Mouse (Mus musculus): ENCODE results near the gene Nt5dc3. TPM values are rescaled to one million over a fixed set of nuclear protein-coding genes. Genes with fewer than 3 reads are reported as not detected.

Nt5dc3 gene
- polyA plus RNA-seq, 1 experiment: 8.8 TPM

- no peak overlapping the region for H3K9ac ChIP-seq (ENCODE audit: low read depth, poor library complexity, severe bottlenecking)
- TF ChIP-seq EP300 (IDR thresholded peaks at IDR 0.05; ENCODE audit: insufficient read depth, low read depth, low read length) (no peak), CTCF (IDR thresholded peaks at IDR 0.05; ENCODE audit: low read depth, low read length) (no peak), POLR2A (IDR thresholded peaks at IDR 0.05; ENCODE audit: insufficient read depth, low read length) (no peak)
- H3K4me1 ChIP-seq (ENCODE audit: control insufficient read depth, insufficient read depth, low read length): peaks cover 2% of the 10 kb centered on the region
- H3K4me3 ChIP-seq (ENCODE audit: low read depth, low read length): no peak overlapping the region
- H3K27ac ChIP-seq (ENCODE audit: insufficient read depth, low read length): no peak overlapping the region
- no peaks in the 10 kb centered on the region for H3K27me3 ChIP-seq (ENCODE audit: control insufficient read depth, insufficient read depth, low read length, poor library complexity, severe bottlenecking)
- no peaks in the 10 kb centered on the region for H3K9me3 ChIP-seq (replicated peaks; ENCODE audit: control insufficient read depth, insufficient read depth, low read length, poor library complexity, severe bottlenecking)
- H3K36me3 ChIP-seq (ENCODE audit: control insufficient read depth, insufficient read depth, low read length, poor library complexity, severe bottlenecking): no peaks in the 10 kb centered on the region
Observed at GRCm38 (mm10) chr10:86773360-86773759, 5.4 kb upstream of the Nt5dc3 start.

- no peak overlapping the region for H3K9ac ChIP-seq (ENCODE audit: low read depth, poor library complexity, severe bottlenecking)
- peaks cover 2% of the 10 kb centered on the region for H3K4me1 ChIP-seq (ENCODE audit: control insufficient read depth, insufficient read depth, low read length)
- H3K36me3 ChIP-seq (ENCODE audit: control insufficient read depth, insufficient read depth, low read length, poor library complexity, severe bottlenecking): no peaks in the 10 kb centered on the region
- no peak for TF ChIP-seq CTCF (IDR thresholded peaks at IDR 0.05; ENCODE audit: low read depth, low read length)
- no peak overlapping the region for H3K27ac ChIP-seq (ENCODE audit: insufficient read depth, low read length)
- H3K9me3 ChIP-seq (replicated peaks; ENCODE audit: control insufficient read depth, insufficient read depth, low read length, poor library complexity, severe bottlenecking): no peaks in the 10 kb centered on the region
- H3K27me3 ChIP-seq (ENCODE audit: control insufficient read depth, insufficient read depth, low read length, poor library complexity, severe bottlenecking): no peaks in the 10 kb centered on the region
- H3K4me3 ChIP-seq (ENCODE audit: low read depth, low read length): no peak overlapping the region
Observed at GRCm38 (mm10) chr10:86776281-86776680, 2.5 kb upstream of the Nt5dc3 start.

- Histone ChIP-seq H3K4me1 (ENCODE audit: control insufficient read depth, insufficient read depth, low read length) (peaks cover 3% of the 10 kb centered on the region), H3K27me3 (ENCODE audit: control insufficient read depth, insufficient read depth, low read length, poor library complexity, severe bottlenecking) (no peaks in the 10 kb centered on the region), H3K36me3 (ENCODE audit: control insufficient read depth, insufficient read depth, low read length, poor library complexity, severe bottlenecking) (no peaks in the 10 kb centered on the region), H3K9ac (ENCODE audit: low read depth, poor library complexity, severe bottlenecking) (peak overlapping the region; percentile 84), H3K27ac (ENCODE audit: insufficient read depth, low read length) (peak overlapping the region; percentile 23), H3K9me3 (replicated peaks; ENCODE audit: control insufficient read depth, insufficient read depth, low read length, poor library complexity, severe bottlenecking) (no peaks in the 10 kb centered on the region), H3K4me3 (ENCODE audit: low read depth, low read length) (peak overlapping the region; percentile 76)
- TF ChIP-seq CTCF (IDR thresholded peaks at IDR 0.05; ENCODE audit: low read depth, low read length) (no peak), EP300 (IDR thresholded peaks at IDR 0.05; ENCODE audit: insufficient read depth, low read depth, low read length) (no peak), POLR2A (IDR thresholded peaks at IDR 0.05; ENCODE audit: insufficient read depth, low read length) (no peak)
Observed at GRCm38 (mm10) chr10:86777614-86778319, 1.0 kb upstream of the Nt5dc3 start.

GRCm38 (mm10) chr10:86779117-86779755, 431 bp downstream of the Nt5dc3 start:
- no peaks in the 10 kb centered on the region for H3K36me3 ChIP-seq (ENCODE audit: control insufficient read depth, insufficient read depth, low read length, poor library complexity, severe bottlenecking)
- H3K9me3 ChIP-seq (replicated peaks; ENCODE audit: control insufficient read depth, insufficient read depth, low read length, poor library complexity, severe bottlenecking): no peaks in the 10 kb centered on the region
- no peak overlapping the region for H3K27ac ChIP-seq (ENCODE audit: insufficient read depth, low read length)
- H3K9ac ChIP-seq (ENCODE audit: low read depth, poor library complexity, severe bottlenecking): peak overlapping the region; percentile 84
- no peaks in the 10 kb centered on the region for H3K27me3 ChIP-seq (ENCODE audit: control insufficient read depth, insufficient read depth, low read length, poor library complexity, severe bottlenecking)
- H3K4me1 ChIP-seq (ENCODE audit: control insufficient read depth, insufficient read depth, low read length): peaks cover 3% of the 10 kb centered on the region
- H3K4me3 ChIP-seq (ENCODE audit: low read depth, low read length): peak overlapping the region; percentile 74
- TF ChIP-seq EP300 (IDR thresholded peaks at IDR 0.05; ENCODE audit: insufficient read depth, low read depth, low read length): no peak
- TF ChIP-seq POLR2A (IDR thresholded peaks at IDR 0.05; ENCODE audit: insufficient read depth, low read length): no peak

GRCm38 (mm10) chr10:86779816-86780500, 1.2 kb downstream of the Nt5dc3 start:
- Histone ChIP-seq H3K4me3 (ENCODE audit: low read depth, low read length) (peak overlapping the region; percentile 74), H3K27ac (ENCODE audit: insufficient read depth, low read length) (no peak overlapping the region), H3K36me3 (ENCODE audit: control insufficient read depth, insufficient read depth, low read length, poor library complexity, severe bottlenecking) (no peaks in the 10 kb centered on the region), H3K27me3 (ENCODE audit: control insufficient read depth, insufficient read depth, low read length, poor library complexity, severe bottlenecking) (no peaks in the 10 kb centered on the region), H3K4me1 (ENCODE audit: control insufficient read depth, insufficient read depth, low read length) (peaks cover 3% of the 10 kb centered on the region), H3K9me3 (replicated peaks; ENCODE audit: control insufficient read depth, insufficient read depth, low read length, poor library complexity, severe bottlenecking) (no peaks in the 10 kb centered on the region), H3K9ac (ENCODE audit: low read depth, poor library complexity, severe bottlenecking) (peak overlapping the region; percentile 84)
- TF ChIP-seq CTCF (IDR thresholded peaks at IDR 0.05; ENCODE audit: low read depth, low read length): no peak
- no peak for TF ChIP-seq POLR2A (IDR thresholded peaks at IDR 0.05; ENCODE audit: insufficient read depth, low read length)
- TF ChIP-seq EP300 (IDR thresholded peaks at IDR 0.05; ENCODE audit: insufficient read depth, low read depth, low read length): no peak

GRCm38 (mm10) chr10:86781641-86782040, 2.8 kb downstream of the Nt5dc3 start:
- no peak overlapping the region for H3K27ac ChIP-seq (ENCODE audit: insufficient read depth, low read length)
- TF ChIP-seq POLR2A (IDR thresholded peaks at IDR 0.05; ENCODE audit: insufficient read depth, low read length): no peak
- no peak for TF ChIP-seq CTCF (IDR thresholded peaks at IDR 0.05; ENCODE audit: low read depth, low read length)
- TF ChIP-seq EP300 (IDR thresholded peaks at IDR 0.05; ENCODE audit: insufficient read depth, low read depth, low read length): no peak
- H3K9me3 ChIP-seq (replicated peaks; ENCODE audit: control insufficient read depth, insufficient read depth, low read length, poor library complexity, severe bottlenecking): no peaks in the 10 kb centered on the region
- no peaks in the 10 kb centered on the region for H3K36me3 ChIP-seq (ENCODE audit: control insufficient read depth, insufficient read depth, low read length, poor library complexity, severe bottlenecking)
- H3K9ac ChIP-seq (ENCODE audit: low read depth, poor library complexity, severe bottlenecking): 0 out of 2 replicates have a peak overlapping the region, but pooled peaks have one; percentile 12
- no peak overlapping the region for H3K4me3 ChIP-seq (ENCODE audit: low read depth, low read length)
- H3K4me1 ChIP-seq (ENCODE audit: control insufficient read depth, insufficient read depth, low read length): peaks cover 5% of the 10 kb centered on the region
- H3K27me3 ChIP-seq (ENCODE audit: control insufficient read depth, insufficient read depth, low read length, poor library complexity, severe bottlenecking): no peaks in the 10 kb centered on the region
